Mouse (Mus musculus) bone marrow, adult 2 months (tissue): ENCODE results near the gene Ubash3a. TPM values are rescaled to one million over a fixed set of nuclear protein-coding genes. Genes with fewer than 3 reads are reported as not detected.
A peak's percentile ranks its signal among the peaks of the same experiment; 100 is the strongest.

Source experiments
- H3K27ac ChIP-seq: fragments of 200-500 bp; 2 replicates; pipeline ENCODE4 v1.5.1; 2012; ENCODE audit warnings: low read depth, mild to moderate bottlenecking, control low read depth, inconsistent platforms, low read length; ENCODE audit not compliant: control insufficient read depth, poor library complexity, insufficient read depth
- H3K4me1 ChIP-seq: fragments of 200-500 bp; 2 replicates; pipeline ENCODE4 v1.6.1; 2011; ENCODE audit warnings: low read length; ENCODE audit not compliant: control insufficient read depth, insufficient read depth
- H3K4me3 ChIP-seq: fragments of 200-500 bp; replicated peaks from 2 replicates; pipeline ENCODE3; 2011; ENCODE audit warnings: mild to moderate bottlenecking, low read depth, low read length, control low read depth; ENCODE audit not compliant: control insufficient read depth
- CTCF ChIP-seq: fragments of 200-500 bp; IDR thresholded peaks from 2 replicates; pipeline ENCODE4 v1.5.1; 2011; ENCODE audit warnings: low read length, control low read depth; ENCODE audit not compliant: control insufficient read depth, insufficient read depth
- POLR2A ChIP-seq: fragments of 200-500 bp; IDR thresholded peaks from 2 replicates; pipeline ENCODE4 v1.6.1; 2011; ENCODE audit warnings: low read depth, mild to moderate bottlenecking, control low read depth, low read length, borderline replicate concordance; ENCODE audit not compliant: control insufficient read depth
- WGBS: fragments of 180-500 bp; shearing (Covaris S2); methylation state at CpG from one replicate; pipeline ENCODE4 v1.1.7; 2018; 5-methylcytosine and 5-hydroxymethylcytosine counted together
- polyA plus RNA-seq: library from polyadenylated mRNA; stranded (reverse); fragments of >200 nt; gene quantifications from 2 replicates; pipeline ENCODE4 v1.2.4, GENCODE M21; 2011; ENCODE audit warnings: low replicate concordance; ENCODE audit not compliant: missing spikeins, insufficient read depth, insufficient read length

Gene Ubash3a
- polyA plus RNA-seq, 1 experiment: 13.0 TPM

DNA sequence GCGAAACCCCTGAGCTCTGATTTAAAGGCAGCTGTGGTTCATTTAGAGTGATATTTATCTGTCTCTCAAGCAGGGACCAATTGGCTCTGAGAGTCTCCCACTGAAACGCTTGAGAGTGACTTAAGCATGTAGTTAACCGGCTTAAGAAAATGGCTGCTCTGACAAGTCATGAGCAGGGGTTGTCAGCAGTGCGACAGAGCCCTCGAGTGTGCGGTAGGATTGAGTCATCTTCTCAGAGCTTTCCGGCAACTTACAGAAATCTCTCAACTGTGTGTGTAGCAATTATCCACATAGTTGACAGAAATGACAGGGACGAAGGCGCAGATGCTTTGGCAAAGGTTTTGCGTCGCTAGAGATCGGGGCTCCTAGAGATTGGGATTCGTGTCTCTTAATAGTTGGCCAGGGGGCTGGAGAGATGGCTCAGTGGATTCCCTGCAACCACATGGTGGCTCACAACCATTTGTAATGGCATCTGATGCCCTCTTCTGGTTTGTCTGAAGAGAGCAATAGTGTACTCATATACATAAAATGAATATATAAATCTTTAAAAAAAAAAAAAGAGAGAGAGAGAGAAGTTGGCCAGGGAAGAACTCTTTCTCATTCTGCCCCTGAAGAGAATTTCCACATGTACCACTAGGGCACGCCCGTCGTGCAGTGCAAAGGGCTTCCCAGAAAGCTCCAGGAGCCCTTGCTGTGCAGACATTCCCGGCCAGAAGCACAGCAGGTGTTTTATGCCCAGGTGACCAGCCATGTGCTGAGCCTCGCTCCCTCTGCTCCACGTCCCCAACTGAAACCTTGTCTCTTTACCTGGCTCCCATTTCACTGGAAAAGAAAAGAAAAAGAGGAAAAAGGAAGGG, 74.4 kb downstream of the Ubash3a start:
- H3K4me3 ChIP-seq: no peak overlapping the region
- H3K27ac ChIP-seq: peak overlapping the region; percentile 23
- TF ChIP-seq CTCF (0 out of 2 replicates have a peak, but pooled peaks have one; percentile 9), POLR2A (no peak)
- 39% methylated on average over 19 of the region's 19 CpGs for WGBS
- H3K4me1 ChIP-seq: peaks cover 2% of the 10 kb centered on the region

DNA sequence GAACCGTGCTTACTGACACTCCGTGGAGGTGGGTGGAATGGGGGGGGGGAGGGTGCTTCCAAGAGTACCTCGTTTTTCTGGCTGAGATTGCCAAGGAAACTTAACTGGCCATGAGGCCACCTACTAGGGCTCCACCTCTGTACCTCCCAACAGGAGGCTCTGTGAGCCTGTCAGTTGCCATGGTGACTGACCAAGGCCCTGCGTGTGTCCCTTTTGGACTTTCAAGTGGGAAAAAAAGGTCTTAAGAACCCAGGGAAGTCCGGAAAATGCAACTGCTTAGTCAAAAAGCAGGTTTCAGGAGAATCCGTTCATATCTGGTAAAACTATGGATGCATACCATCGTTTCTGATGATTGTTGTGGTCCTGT, 75.0 kb downstream of the Ubash3a start:
- TF ChIP-seq POLR2A (no peak), CTCF (no peak)
- WGBS: 48% methylated on average over 7 of the region's 7 CpGs
- H3K27ac ChIP-seq: peak overlapping the region; percentile 23; the same call in 1 of the 2 replicates
- H3K4me3 ChIP-seq: no peak overlapping the region
- peaks cover 2% of the 10 kb centered on the region for H3K4me1 ChIP-seq

DNA sequence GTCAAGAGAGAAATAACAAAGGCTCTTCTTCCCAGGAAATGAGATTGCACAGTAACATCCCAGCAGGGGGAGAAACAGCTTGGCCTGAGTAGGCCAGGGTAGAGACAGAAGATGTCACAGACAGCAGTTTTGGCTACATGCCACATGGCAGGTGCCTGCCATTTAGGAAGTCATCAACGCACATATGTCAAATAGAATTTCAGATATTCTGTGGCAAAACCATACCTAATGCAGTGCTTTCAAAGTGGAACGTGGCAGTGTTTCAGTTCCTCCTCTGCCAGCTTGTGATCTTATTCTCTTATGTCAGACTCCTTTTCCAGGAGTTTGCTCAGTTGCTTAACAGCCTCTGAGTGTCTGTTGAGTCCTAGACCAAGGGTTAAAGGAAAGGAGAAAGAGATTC, 78.2 kb downstream of the Ubash3a start:
- TF ChIP-seq POLR2A: no peak
- peaks cover 6% of the 10 kb centered on the region for H3K4me1 ChIP-seq
- H3K4me3 ChIP-seq: no peak overlapping the region
- no peak overlapping the region for H3K27ac ChIP-seq
- 14% methylated on average over 2 of the region's 2 CpGs for WGBS

DNA sequence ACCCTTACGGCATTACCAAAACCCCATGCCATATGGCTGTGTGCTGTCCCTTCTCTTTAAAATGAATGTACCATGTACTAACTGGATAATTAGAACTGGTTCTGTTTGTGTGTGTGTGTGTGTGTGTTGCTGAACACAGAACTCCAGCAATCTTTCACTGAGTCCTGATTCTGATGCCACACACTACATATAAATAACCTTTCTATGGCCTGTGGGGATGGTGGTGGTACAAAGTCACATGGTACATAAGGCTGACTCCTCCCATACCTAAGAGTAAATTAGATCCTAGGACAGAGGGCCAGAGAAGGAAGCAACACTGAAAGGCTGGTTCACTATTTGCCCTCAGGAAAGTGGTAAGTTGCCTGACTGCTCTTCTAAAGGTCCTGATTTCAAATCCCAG, 78.8 kb downstream of the Ubash3a start, which contains the start of gene Slc37a1:
TSS of gene Slc37a1 (plus strand) at position 301 of the 400 bp plus-strand sequence.
- 97% methylated on average over 1 of the region's 1 CpGs for WGBS
- Histone ChIP-seq H3K27ac (no peak within 1 kb of the TSS), H3K4me3 (no peak within 1 kb of the TSS), H3K4me1 (peaks cover 6% of the 10 kb centered on the region)
- TF ChIP-seq CTCF (no peak), POLR2A (no peak)

DNA sequence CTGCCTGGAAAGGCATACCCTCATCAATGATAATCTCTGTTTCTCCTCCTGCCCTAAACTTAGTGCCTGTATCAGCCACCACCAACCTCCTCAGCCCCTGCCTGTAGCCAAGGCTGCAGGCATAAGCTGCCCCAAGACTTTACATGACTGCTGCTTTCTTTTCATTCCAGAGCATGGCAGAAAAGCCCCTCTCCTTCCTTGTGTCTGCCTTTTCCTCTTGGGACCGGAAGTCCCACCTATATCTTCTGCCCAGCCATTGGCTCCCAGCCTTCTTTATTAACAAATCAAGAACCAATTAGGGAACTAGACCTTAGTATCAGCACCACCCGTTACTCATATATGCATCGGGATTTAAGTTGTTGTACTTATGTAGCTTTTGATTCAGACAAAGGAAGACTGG, 79.5 kb downstream of the Ubash3a start:
- WGBS: 62% methylated on average over 3 of the region's 3 CpGs
- no peak overlapping the region for H3K27ac ChIP-seq
- TF ChIP-seq CTCF (no peak), POLR2A (no peak)
- no peak overlapping the region for H3K4me3 ChIP-seq
- H3K4me1 ChIP-seq: peaks cover 6% of the 10 kb centered on the region

DNA sequence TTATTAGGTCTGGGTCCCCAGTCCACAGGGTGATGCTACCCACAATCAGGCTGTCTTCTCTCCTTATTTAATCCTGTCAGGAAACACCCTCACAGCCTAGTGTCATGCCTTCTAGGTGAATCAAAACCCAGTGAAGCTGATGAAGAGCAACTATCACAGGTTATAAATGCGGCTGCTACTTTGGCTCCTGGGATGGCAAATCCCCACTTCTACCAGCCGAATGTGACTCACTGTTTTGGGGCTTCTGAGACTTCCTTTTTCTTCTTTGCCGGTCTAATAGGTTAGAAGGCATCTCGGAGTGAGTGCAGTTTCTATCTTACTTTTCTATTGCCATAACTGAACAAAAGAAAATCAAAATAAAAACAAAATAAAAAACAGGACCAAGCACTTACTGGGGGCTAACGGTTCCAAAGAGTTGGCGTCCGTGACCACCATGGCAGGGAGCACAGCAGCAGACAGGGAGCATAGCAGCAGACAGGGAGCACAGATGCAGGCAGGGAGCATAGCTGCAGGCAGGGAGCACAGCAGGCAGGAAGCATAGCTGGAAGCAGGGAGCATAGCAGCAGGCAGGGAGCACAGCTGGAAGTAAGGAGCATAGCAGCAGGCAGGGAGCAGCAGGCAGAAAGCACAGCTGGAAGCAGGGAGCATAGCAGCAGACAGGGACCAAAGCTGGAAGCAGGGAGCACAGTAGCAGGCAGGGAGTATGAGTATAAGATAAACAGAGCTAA, 81.5 kb downstream of the Ubash3a start:
- H3K4me3 ChIP-seq: peak overlapping the region; percentile 27
- H3K27ac ChIP-seq: peak overlapping the region; percentile 40
- TF ChIP-seq CTCF: no peak
- no peak for TF ChIP-seq POLR2A
- 7% methylated on average over 7 of the region's 7 CpGs for WGBS
- H3K4me1 ChIP-seq: peaks cover 6% of the 10 kb centered on the region

DNA sequence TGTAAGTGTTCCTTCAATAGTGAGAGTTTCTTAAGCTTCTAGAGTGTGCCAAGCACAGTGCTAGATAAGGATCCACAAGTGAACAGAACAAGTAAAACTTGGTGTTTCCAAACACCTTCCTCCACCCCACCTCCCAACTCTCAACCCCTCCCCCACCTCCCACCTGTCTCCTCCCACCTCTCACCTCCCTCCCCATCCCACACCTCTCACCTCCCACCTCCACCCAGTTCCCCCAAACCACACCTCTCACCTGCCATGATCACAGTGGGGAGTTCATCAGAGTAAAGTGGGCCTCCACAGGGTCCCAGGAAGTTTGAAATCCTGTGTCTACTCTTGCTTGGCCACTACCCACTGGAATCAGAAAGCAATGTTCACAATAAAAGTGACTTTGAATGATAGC, 82.6 kb downstream of the Ubash3a start:
- H3K27ac ChIP-seq: peak overlapping the region; percentile 41

DNA sequence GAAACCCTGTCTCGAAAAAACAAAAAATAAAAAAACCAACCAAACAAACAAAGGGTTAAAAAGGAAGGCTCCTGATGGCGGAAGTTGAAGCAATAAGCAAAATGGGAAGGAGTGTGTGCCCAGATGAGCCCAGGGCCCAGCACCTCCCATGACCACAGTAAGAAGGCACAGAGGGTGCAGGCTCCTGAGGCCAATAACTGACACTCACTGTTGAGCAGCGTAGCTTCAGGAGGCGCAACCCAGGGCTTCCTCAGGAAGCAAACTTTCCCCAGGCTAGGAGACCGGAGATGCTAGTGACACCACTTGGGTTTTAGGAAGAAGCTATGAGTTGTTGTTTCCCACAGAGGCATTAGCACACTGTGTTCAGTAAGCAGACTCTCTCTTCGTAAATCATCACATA, 83.2 kb downstream of the Ubash3a start:
- Histone ChIP-seq H3K27ac (peak overlapping the region; percentile 63), H3K4me1 (peaks cover 5% of the 10 kb centered on the region), H3K4me3 (no peak overlapping the region)
- no peak for TF ChIP-seq CTCF
- TF ChIP-seq POLR2A: no peak
- 6% methylated on average over 6 of the region's 6 CpGs for WGBS

More for the DNA sequence above, 82.6 kb downstream of the Ubash3a start:
- Histone ChIP-seq H3K4me3 (no peak overlapping the region), H3K4me1 (peaks cover 6% of the 10 kb centered on the region)
- no peak for TF ChIP-seq CTCF
- TF ChIP-seq POLR2A: no peak
